Mouse (Mus musculus): ENCODE data around the gene Tpd52l1. TPM values are rescaled to one million over a fixed set of nuclear protein-coding genes. Genes with fewer than 3 reads are reported as not detected.

The Tpd52l1 gene
- 12.4 and 14.8 TPM in 2 replicates for polyA plus RNA-seq (2015; fragmentation: Nextera tagmentation; extraction: Ambion mirVana)

GRCm38 (mm10) chr10:31445291-31446124, at the start of gene Tpd52l1:
Gene Tpd52l1, minus strand, starts transcription at chr10:31445958.
- H3K27me3 ChIP-seq (ENCODE audit: control insufficient read depth, insufficient read depth, low read length), result no peaks in the 10 kb centered on the region
- H3K4me1 ChIP-seq (ENCODE audit: control insufficient read depth, insufficient read depth, low read length), result no peaks in the 10 kb centered on the region
- no peaks in the 10 kb centered on the region for H3K9me3 ChIP-seq (replicated peaks; ENCODE audit: control insufficient read depth, low read length)
- H3K4me2 ChIP-seq (ENCODE audit: low read depth, low read length), result peak within 1 kb of the TSS; percentile 82
- peak within 1 kb of the TSS; percentile 73 for H3K4me3 ChIP-seq (ENCODE audit: low read length)
- peak; percentile 98 for ATAC-seq (replicated peaks; ENCODE audit: extremely low read depth, insufficient read depth, low FRiP score)
- no peaks in the 10 kb centered on the region for H3K36me3 ChIP-seq (ENCODE audit: control insufficient read depth, insufficient read depth)
- 1% methylated on average over 58 of the region's 59 CpGs for WGBS
- no peak within 1 kb of the TSS for H3K27ac ChIP-seq (ENCODE audit: low read length)
- peak within 1 kb of the TSS; percentile 66 for H3K9ac ChIP-seq (ENCODE audit: low read length)

DNA sequence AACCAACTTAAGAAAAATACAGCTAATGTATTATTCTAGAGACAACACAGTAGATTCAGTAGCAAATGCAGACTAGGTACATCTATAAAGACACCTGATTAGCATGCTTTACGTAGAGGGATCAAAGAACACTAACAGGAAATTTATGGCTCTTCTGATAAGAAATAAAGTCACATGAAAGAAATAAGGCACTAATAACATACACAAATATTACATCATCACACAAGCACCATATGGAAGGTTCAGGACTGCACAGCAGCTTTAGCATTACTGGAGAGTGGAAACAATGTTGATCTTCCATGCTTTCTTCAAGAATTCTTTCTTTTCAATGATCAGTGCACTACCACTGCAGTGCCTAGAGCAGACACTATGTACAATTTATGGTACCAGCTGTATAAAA, 48.5 kb upstream of the Tpd52l1 start:
- Histone ChIP-seq H3K9ac (ENCODE audit: low read length) (no peak overlapping the region), H3K4me1 (ENCODE audit: control insufficient read depth, insufficient read depth, low read length) (no peaks in the 10 kb centered on the region), H3K9me3 (replicated peaks; ENCODE audit: control insufficient read depth, low read length) (no peaks in the 10 kb centered on the region), H3K27ac (ENCODE audit: low read length) (no peak overlapping the region), H3K4me2 (ENCODE audit: low read depth, low read length) (no peak overlapping the region), H3K4me3 (ENCODE audit: low read length) (no peak overlapping the region), H3K36me3 (ENCODE audit: control insufficient read depth, insufficient read depth) (peaks cover 2% of the 10 kb centered on the region; the same call in 1 of the 2 replicates), H3K27me3 (ENCODE audit: control insufficient read depth, insufficient read depth, low read length) (no peaks in the 10 kb centered on the region)
- 81% methylated on average over 1 of the region's 1 CpGs for WGBS
- no peak for ATAC-seq (replicated peaks; ENCODE audit: extremely low read depth, insufficient read depth, low FRiP score)

DNA sequence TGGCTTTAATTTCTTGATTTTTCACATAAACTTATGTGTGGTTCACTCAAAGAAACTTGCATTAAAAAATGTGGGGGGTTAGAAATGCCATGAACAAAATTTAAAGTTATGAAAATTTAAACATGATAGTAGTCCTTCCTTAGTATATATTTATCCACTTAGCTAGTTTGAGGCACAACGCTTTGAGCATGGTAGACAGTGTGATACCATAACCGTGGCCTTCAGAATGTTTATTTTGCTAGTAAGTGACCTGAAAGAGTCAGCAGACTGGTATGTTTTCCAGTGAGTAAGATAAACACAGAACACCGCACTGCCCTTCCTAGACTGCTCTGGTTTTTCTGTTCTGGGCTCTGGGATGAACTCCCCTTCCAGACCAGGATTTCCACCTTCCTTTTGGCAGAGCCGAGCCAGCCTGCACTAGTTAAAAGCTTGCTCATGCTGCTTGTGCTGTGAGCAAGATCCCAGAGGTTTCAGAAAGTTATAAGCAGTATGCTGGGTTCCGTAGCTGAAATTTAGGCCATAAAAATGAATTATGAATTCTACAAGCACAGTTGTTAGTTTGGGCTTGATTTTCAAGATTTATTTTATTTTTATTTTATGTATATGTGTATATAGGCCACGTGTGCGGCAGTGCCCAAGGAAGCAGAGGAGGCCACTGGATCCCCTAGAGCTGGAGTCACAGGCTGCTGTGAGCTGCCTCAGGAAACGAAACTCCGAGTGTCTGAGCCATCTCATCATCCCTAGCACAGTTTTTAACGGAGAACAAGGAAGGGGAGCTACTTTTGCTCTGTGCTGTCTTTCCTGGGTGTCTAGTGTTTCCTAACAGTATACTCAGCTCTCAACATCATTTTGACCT, 21.5 kb upstream of the Tpd52l1 start:
- 50% methylated on average over 10 of the region's 10 CpGs for WGBS
- Histone ChIP-seq H3K4me2 (ENCODE audit: low read depth, low read length) (no peak overlapping the region), H3K9me3 (replicated peaks; ENCODE audit: control insufficient read depth, low read length) (no peaks in the 10 kb centered on the region), H3K9ac (ENCODE audit: low read length) (no peak overlapping the region), H3K36me3 (ENCODE audit: control insufficient read depth, insufficient read depth) (no peaks in the 10 kb centered on the region), H3K27ac (ENCODE audit: low read length) (no peak overlapping the region), H3K4me1 (ENCODE audit: control insufficient read depth, insufficient read depth, low read length) (no peaks in the 10 kb centered on the region), H3K4me3 (ENCODE audit: low read length) (no peak overlapping the region), H3K27me3 (ENCODE audit: control insufficient read depth, insufficient read depth, low read length) (no peaks in the 10 kb centered on the region)
- no peak for ATAC-seq (replicated peaks; ENCODE audit: extremely low read depth, insufficient read depth, low FRiP score)

GRCm38 (mm10) chr10:31465840-31466541, 20.2 kb upstream of the Tpd52l1 start:
- Histone ChIP-seq H3K4me3 (ENCODE audit: low read length) (no peak overlapping the region), H3K4me1 (ENCODE audit: control insufficient read depth, insufficient read depth, low read length) (no peaks in the 10 kb centered on the region), H3K27ac (ENCODE audit: low read length) (no peak overlapping the region), H3K9me3 (replicated peaks; ENCODE audit: control insufficient read depth, low read length) (no peaks in the 10 kb centered on the region), H3K36me3 (ENCODE audit: control insufficient read depth, insufficient read depth) (no peaks in the 10 kb centered on the region), H3K4me2 (ENCODE audit: low read depth, low read length) (no peak overlapping the region), H3K27me3 (ENCODE audit: control insufficient read depth, insufficient read depth, low read length) (no peaks in the 10 kb centered on the region), H3K9ac (ENCODE audit: low read length) (no peak overlapping the region)
- ATAC-seq (replicated peaks; ENCODE audit: extremely low read depth, insufficient read depth, low FRiP score), result no peak
- WGBS, result 80% methylated on average over 6 of the region's 6 CpGs

DNA sequence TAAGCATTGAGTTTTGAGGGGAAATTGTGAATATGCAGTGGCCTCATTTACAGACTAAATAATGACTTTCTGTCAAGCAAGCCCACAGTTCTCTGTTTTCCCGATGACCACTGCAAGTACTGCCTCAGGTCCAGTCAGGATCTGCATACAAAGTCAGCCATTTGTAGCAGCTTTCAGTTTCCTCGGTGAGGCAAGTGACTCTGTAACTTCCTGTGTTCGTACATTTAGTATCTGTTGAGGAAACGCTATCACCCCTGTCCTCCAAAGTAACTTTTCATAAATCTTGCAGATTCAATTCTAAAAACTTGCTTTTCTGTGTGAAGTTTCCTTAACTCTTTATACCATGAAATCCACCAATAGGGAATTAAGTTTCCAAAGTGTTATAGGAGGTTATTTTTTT, 19.7 kb upstream of the Tpd52l1 start:
- Histone ChIP-seq H3K36me3 (ENCODE audit: control insufficient read depth, insufficient read depth) (no peaks in the 10 kb centered on the region), H3K4me1 (ENCODE audit: control insufficient read depth, insufficient read depth, low read length) (no peaks in the 10 kb centered on the region), H3K9me3 (replicated peaks; ENCODE audit: control insufficient read depth, low read length) (no peaks in the 10 kb centered on the region), H3K9ac (ENCODE audit: low read length) (no peak overlapping the region), H3K4me3 (ENCODE audit: low read length) (no peak overlapping the region), H3K27me3 (ENCODE audit: control insufficient read depth, insufficient read depth, low read length) (no peaks in the 10 kb centered on the region), H3K4me2 (ENCODE audit: low read depth, low read length) (no peak overlapping the region), H3K27ac (ENCODE audit: low read length) (no peak overlapping the region)
- no peak for ATAC-seq (replicated peaks; ENCODE audit: extremely low read depth, insufficient read depth, low FRiP score)
- WGBS, result 58% methylated on average over 4 of the region's 4 CpGs

GRCm38 (mm10) chr10:31463044-31463443, 17.3 kb upstream of the Tpd52l1 start:
- H3K4me1 ChIP-seq (ENCODE audit: control insufficient read depth, insufficient read depth, low read length), result no peaks in the 10 kb centered on the region
- H3K27ac ChIP-seq (ENCODE audit: low read length), result no peak overlapping the region
- no peaks in the 10 kb centered on the region for H3K9me3 ChIP-seq (replicated peaks; ENCODE audit: control insufficient read depth, low read length)
- 81% methylated on average over 2 of the region's 2 CpGs for WGBS
- no peak overlapping the region for H3K4me3 ChIP-seq (ENCODE audit: low read length)
- no peak overlapping the region for H3K4me2 ChIP-seq (ENCODE audit: low read depth, low read length)
- H3K36me3 ChIP-seq (ENCODE audit: control insufficient read depth, insufficient read depth), result no peaks in the 10 kb centered on the region
- H3K9ac ChIP-seq (ENCODE audit: low read length), result no peak overlapping the region
- ATAC-seq (replicated peaks; ENCODE audit: extremely low read depth, insufficient read depth, low FRiP score), result no peak
- no peaks in the 10 kb centered on the region for H3K27me3 ChIP-seq (ENCODE audit: control insufficient read depth, insufficient read depth, low read length)

DNA sequence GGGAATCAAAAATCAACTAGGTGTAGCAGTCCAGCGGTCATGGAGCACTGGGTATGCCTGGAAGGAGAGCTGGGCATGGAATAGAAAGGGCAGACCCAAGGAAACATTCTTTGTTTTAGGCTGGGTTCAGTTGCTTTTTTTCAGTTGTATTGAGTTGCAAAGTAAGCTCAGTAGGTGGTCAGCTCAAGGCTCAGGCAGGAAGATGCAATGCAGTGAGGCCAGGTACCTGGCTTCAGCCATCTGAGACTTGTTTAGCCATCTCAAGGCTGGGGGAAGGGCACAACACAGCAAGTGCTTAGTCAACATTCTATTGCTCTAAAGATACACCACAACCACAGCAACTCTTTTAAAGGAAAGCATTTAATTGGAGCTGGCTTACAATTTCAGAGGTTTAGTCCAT, 11.0 kb upstream of the Tpd52l1 start:
- WGBS, result 36% methylated on average over 1 of the region's 1 CpGs
- no peak for ATAC-seq (replicated peaks; ENCODE audit: extremely low read depth, insufficient read depth, low FRiP score)
- no peak overlapping the region for H3K9ac ChIP-seq (ENCODE audit: low read length)
- H3K4me1 ChIP-seq (ENCODE audit: control insufficient read depth, insufficient read depth, low read length), result no peaks in the 10 kb centered on the region
- H3K4me3 ChIP-seq (ENCODE audit: low read length), result no peak overlapping the region
- H3K27me3 ChIP-seq (ENCODE audit: control insufficient read depth, insufficient read depth, low read length), result no peaks in the 10 kb centered on the region
- H3K9me3 ChIP-seq (replicated peaks; ENCODE audit: control insufficient read depth, low read length), result no peaks in the 10 kb centered on the region
- no peak overlapping the region for H3K4me2 ChIP-seq (ENCODE audit: low read depth, low read length)
- H3K36me3 ChIP-seq (ENCODE audit: control insufficient read depth, insufficient read depth), result no peaks in the 10 kb centered on the region
- H3K27ac ChIP-seq (ENCODE audit: low read length), result no peak overlapping the region

- Histone ChIP-seq H3K4me1 (ENCODE audit: control insufficient read depth, insufficient read depth, low read length) (no peaks in the 10 kb centered on the region), H3K9ac (ENCODE audit: low read length) (no peak overlapping the region), H3K4me2 (ENCODE audit: low read depth, low read length) (no peak overlapping the region), H3K27me3 (ENCODE audit: control insufficient read depth, insufficient read depth, low read length) (no peaks in the 10 kb centered on the region), H3K4me3 (ENCODE audit: low read length) (no peak overlapping the region), H3K9me3 (replicated peaks; ENCODE audit: control insufficient read depth, low read length) (no peaks in the 10 kb centered on the region), H3K36me3 (ENCODE audit: control insufficient read depth, insufficient read depth) (no peaks in the 10 kb centered on the region), H3K27ac (ENCODE audit: low read length) (no peak overlapping the region)
- ATAC-seq (replicated peaks; ENCODE audit: extremely low read depth, insufficient read depth, low FRiP score), result no peak
- whole genome bisulfite sequencing, result 19% methylated on average over 1 of the region's 1 CpGs
These were observed 1.3 kb upstream of the Tpd52l1 start for GRCm38 (mm10) chr10:31447083-31447482.

Data from heart, embryonic 16.5 days (tissue).